Mouse (Mus musculus): ENCODE results near the gene 4930455H04Rik. TPM values are rescaled to one million over a fixed set of nuclear protein-coding genes. Genes with fewer than 3 reads are reported as not detected.

4930455H04Rik gene
- total RNA-seq, 2 experiments from 2014 or later, result not detected

DNA sequence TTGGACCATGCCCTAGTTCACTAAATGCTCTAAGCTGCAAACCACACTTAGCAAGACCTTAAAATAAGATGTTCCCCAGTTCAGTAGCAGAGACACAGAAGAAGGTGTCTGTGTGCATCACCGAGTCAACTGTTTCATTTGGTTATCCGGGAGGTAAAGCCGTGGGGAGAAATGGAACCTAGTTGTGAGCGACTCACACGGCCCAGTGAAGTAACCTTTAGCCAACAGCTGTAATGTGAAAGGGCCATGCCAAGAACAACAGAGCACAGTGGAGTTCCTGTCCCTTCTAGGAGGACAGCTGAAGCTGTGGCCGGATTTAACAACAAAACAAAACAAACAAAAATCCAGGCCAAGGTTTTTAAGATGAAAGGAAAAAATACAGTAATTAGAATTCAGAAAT lies 1.3 kb upstream of the 4930455H04Rik start:
- no peak for DNase-seq (ENCODE audit: low spot score in 2 of 2)

DNA sequence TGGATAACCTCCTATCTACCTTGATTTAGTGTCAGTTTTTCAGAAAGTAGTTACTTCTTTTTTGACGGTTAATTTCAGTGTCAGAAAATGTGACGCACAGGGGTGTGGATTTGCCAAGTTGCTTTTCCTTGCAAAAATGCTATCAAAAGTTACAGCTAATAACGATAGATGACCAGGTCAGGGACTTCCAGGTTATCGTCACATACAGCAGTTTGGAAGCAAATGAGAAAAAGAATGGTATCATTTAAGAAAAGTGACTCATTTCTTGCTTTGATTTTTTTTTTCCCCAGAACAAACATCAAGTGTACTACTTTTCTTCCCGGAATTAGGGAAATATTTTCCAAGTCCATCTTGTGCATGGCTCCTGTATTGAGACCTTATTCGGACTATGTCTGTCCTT lies 631 bp upstream of the 4930455H04Rik start:
- no peak for DNase-seq (ENCODE audit: low spot score in 2 of 2)

DNA sequence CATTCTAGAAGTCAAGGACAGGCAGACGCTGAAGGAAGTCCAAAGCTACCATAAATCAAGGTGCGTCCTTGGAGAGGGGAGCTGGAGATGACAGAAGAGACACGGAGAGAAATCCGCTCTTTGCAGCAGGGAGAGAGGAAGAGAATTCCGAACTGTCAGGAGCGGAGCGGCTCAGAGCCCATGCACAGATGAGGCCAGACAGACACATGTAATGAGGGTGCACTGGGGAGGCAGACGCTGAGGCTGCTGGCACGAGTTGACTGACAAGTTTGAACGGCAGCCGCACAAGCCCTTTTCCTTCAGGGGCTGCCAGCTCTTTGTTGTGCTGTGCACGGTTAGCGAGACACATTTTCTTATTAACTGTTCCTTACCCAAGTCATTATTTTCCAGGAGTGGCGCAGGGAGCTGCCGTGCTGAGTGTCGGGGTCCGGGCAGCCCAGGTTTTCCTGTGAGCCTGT lies 502 bp downstream of the 4930455H04Rik start, which contains the start of gene Palmd:
Gene Palmd (minus strand): TSS at position 448 of the 458 bp plus-strand sequence.
- DNase-seq (ENCODE audit: low spot score in 2 of 2), result peak; percentile 30 to 31

DNA sequence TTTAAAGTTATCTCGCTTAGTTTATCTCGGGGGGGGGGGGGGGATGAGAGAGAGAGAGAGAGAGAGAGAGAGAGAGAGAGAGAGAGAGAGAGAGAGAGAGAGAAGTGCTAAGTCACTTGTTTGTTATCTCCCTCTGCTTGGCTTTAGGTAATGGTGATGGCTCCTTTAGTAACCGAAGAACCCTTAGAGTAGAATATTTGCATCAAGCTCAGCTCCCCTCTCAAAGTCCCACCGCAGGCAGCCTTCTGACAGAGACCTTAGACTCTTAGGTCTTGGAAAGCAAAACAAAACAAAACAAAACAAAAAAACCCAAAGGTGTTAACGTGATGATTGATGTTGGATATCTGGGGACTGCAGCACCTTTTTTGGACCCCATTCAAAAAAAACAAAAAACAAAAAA lies 936 bp downstream of the 4930455H04Rik start:
- DNase-seq (ENCODE audit: low spot score in 2 of 2), result no peak

DNA sequence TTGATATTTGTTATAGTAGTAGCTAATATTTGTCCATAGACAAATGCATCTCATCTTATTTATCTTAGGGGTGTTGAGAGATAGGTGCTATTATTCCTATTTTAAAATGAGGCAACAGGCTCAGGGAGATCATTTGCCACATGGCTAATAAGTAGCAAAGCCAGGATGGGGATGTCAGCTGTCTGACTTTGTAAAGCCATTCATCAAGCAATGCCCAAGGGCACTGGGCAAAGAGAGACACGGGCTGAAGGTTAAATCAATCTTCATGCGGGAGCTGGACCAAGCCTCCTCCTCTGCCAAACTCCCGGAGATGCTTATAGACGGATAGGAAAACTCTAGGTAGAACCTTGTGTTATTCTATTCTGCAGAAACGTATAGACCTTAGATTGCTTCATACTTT lies 1.7 kb downstream of the 4930455H04Rik start:
- DNase-seq (ENCODE audit: low spot score in 2 of 2), result no peak

DNA sequence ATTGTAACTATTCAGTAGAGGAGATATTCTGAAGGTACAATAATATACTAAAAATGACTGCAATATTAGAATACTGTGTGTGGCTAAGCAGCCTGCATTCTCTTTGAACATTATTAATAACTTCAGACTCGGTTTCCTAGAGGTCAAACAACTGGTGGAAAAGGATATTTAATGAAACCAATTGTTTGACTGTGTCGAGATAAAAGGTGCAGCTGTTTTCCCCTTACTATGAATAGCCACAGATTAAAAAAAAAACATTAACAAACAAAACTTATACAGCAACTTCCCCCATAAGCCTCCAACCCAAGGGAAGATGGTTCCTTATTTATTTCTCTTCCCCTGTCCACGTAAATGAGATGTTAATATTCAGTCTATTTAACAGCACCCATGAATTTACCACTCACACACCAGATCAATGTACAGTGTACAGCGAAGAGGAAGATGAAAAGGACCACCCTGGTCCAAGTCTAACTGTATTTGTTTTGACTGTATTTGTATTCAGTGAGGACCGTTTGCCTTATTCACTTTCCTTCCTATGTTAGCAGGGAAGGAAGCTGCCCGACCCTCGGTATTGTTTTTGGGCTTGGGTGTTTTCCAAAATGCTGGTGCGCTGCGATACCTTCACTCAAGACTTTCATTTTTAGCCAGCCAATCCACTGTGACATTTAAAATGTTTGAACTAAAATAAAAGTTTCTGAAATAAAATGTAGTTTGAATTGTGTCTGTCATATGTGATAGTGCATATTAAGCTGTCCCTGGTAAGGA lies 13.9 kb downstream of the 4930455H04Rik start:
- no peak for DNase-seq (ENCODE audit: low spot score in 2 of 2)

DNA sequence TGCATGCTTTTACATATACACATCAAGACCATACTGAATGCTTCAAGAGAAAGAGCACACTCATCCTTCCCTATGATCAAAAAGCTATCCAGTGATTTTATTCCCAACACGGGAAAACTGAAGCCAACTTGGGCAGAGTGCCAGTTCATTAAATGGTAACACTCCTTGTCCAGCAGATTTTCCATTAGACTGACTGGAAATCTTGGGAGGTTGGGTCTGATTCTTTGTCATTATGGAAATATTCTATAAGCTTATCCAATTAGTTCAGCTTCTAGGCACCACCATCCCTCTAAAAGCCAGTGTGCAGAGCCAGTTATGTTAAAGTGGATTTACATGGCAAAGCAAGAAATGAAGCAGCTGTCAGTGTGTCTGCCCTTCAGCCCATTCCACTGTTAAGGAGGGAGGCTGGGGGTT lies 17.0 kb downstream of the 4930455H04Rik start:
- DNase-seq (ENCODE audit: low spot score in 2 of 2), result no peak

DNA sequence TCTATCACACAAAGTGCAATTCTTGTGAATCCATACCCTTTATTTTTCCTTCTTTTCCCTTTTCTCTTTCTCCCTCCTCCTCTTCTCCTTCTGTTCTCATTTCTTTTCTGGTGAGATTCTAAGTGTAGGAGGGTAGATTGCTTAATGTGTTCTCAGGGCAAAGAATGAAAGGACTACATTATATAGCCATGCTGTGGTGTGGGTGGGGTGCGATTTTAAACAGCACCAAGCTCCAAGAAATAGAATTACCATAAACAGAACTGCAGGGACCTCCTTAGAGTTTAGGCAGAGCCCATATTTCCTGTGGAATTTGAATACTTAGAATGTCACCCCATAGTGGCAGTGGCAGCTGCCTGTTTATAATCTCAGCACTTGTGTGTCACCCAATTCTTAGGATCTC lies 17.7 kb downstream of the 4930455H04Rik start:
- DNase-seq (ENCODE audit: low spot score in 2 of 2), result no peak

DNA sequence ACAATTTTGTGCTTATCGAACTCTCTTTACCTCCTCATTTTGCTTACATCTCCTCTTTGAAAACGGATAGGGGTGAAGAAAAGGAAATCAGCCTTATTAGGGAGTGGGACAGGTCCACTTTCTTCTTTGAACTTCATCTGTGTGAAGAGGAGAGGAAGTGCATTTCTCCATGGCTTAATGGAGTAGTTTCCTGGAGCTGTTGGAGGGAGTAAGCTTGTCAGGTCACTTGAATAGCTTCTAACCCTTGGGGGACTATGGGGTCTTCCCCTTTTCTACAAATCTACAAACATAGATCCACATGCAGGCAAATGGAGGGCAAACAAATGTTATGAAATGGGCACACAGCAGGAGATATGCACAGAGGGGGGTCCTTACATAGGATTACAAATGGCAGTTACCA lies 18.4 kb downstream of the 4930455H04Rik start:
- no peak for DNase-seq (ENCODE audit: low spot score in 2 of 2)

DNA sequence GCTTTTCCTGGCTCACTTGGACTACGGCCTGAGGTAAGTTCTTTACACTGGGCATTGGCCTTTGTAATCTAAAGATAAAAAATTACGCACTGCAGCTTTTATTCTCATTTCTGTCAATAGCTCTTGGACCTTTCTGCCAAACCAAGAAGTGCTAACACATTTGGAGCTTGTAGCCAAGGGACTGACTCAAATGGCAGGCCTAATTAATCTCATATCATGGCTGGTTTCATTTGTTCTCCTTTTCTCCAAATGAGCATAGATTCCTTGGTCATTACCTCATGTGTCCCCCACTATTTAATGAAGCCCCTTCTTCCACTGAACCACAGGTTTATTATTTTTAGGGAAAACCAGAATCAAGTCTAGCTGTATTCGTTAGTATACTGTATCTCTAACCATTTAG lies 20.2 kb downstream of the 4930455H04Rik start:
- no peak for DNase-seq (ENCODE audit: low spot score in 2 of 2)

DNA sequence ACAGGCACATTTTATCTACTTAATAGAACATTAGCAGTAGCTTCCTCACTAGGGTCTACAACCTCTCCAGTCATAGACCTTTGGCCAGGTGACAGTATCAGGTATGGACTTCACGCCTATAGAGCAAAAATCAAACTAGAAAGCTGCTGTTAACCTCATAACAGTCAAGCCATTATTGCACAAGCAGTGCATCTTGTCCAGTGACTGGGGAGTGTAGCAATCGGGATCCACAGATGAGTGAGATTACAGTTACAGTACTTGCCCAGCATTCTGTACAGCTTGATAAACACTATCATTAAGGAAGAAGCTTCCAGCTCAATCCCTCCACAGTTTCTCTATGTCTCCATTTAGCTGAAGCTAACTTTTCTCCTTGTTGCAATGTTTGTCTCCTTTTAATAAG lies 23.1 kb downstream of the 4930455H04Rik start:
- DNase-seq (ENCODE audit: low spot score in 2 of 2), result no peak

DNA sequence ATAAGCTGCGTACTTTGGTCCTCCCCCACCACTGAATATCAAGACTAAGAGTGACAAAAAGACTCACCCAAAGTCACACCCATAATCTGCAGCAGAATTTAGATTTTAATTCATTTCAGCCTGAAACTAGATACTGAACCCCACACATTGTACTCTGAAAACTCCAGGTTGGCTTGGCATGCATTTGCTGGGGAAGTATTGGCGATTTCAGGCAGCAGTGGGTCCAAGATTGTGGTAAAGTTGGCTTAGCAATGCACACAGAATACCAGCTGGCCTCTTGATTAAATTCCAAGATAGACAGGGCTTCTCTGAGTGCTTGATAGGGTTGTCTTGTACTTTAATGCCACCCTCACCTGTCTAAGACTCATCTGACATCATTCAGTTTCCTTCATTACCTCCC lies 24.9 kb downstream of the 4930455H04Rik start:
- DNase-seq (ENCODE audit: low spot score in 2 of 2), result no peak

DNA sequence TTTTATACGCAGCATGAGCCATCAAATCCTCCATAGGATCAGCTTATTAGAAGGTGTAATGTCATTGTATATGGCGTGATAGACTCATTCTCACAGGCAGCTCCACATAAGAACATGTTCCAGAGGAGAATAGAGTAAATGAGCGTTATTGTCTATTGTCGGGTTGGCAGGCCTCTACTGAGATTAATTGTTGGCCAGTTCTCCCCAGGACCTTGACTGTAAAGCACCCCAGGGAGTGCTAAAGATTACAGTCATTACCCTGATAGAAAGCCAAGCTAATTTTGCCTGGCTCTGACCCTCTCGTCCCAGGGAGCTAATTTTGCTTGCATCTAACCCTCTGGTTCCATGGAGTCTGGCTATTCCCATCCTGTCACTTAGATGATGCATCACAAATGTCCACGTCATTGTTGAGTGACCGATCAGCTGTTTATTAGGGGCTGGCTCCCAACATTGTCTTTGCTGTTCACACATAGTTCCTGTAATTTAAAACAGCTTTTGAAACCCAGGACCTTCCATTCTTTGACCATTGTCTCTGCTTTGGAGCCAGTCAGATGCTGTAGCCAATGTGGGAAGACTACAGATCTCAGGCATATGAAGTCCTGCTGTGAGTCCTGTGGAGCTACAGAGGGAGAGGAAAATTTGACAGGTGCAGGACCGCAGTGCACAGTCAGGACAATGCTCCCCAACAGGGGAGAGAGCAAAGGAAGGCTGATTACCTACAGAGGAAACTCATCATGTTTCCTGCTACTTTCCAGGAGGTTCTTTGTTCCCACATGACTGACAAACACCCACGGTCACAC lies 33.8 kb downstream of the 4930455H04Rik start:
- DNase-seq (ENCODE audit: low spot score in 2 of 2), result no peak

DNA sequence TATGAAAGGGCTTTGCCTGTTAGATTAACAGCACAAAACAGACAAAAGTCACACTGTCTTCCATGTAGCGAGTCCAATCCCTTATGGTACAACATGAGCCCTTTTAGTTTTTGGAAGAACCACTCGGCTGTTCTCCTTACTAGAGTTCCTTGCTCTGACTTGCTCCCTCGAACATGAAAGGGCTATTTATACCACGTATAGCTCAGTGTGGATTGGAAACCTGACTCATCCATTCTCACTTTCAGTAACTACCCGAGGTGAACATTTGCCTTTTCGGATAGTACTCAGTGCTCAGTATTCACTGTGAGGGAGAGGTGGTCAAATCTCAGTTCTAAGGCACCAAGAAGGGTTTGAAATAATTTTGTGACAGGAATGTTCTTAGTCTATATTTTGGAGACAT lies 35.3 kb downstream of the 4930455H04Rik start:
- DNase-seq (ENCODE audit: low spot score in 2 of 2), result no peak

DNA sequence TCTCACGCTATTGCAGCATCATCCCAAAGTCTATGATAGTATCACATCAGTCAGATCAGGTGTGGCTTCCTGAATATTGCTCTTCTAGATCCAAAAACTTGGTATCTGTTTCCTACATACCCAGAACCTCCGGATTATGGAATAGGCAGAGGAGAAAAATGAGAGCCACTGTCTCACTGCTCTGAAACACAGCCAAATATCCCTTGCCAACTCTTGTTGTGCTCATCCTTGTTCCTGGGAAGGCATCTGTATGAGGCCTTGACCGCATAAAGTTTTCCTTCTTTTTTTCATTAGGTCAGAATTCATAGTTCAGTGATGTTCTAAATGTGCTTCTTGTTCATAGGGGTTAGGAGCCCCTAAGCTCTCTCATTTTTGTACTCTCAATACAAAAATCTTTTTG lies 38.6 kb downstream of the 4930455H04Rik start:
- DNase-seq (ENCODE audit: low spot score in 2 of 2), result no peak

DNA sequence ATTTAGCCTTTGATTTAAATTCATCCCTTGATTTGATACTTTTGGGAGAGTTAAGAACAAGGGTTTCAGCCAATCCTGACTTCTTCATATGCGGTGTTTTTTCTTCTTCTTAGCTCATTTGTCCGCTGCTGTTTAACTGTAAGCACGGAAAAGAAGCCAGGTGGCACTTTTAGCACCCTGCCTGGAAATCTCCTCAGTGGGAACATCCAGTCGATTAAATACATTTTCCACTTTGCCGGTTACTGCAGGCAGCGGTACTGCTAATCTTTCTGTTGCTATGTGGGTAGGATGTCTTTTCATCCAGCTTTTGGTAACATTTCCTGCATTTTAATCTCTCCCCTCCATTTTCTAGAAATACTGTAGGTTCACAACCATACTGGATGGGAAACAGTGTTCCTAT lies 39.3 kb downstream of the 4930455H04Rik start:
- no peak for DNase-seq (ENCODE audit: low spot score in 2 of 2)

DNA sequence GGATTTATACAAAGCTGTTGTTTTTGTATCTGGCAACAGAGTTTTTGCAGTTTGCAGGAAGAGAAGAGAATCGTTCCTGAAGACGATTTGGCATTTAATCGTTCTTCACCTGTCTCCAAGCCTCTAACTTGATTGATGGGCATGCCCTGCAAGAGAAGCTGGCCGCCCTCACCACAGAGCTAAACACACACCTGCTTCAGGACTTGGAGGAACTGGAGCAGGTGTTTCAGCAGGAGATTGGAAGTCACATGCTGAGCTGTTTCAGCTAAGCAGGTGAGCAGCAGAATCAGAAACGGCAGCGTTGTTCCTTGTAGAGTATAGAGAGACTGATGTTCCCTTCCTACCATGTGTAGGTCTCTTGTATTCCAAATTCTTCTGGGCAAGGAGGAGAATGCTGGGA lies 42.1 kb downstream of the 4930455H04Rik start:
- DNase-seq (ENCODE audit: low spot score in 2 of 2), result no peak

DNA sequence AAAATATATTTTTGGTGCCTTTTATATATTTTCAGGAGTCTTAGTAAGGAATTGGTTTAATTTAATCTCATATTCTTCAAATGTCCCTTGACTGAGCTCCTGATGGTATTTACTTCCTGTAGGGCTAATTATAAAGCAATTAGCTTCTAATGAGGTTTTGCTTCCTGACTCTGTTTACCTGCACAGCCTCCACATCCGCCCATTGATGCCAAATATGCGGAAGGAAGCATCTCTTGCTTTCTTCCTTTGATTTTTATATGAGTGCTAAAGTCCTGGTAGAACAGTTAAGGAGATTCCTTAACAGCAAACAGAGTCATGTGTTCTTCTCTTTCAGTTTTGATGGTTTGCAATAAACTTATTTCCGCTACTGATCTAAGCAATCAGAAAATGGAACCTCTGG lies 52.3 kb downstream of the 4930455H04Rik start:
- DNase-seq (ENCODE audit: low spot score in 2 of 2), result no peak

DNA sequence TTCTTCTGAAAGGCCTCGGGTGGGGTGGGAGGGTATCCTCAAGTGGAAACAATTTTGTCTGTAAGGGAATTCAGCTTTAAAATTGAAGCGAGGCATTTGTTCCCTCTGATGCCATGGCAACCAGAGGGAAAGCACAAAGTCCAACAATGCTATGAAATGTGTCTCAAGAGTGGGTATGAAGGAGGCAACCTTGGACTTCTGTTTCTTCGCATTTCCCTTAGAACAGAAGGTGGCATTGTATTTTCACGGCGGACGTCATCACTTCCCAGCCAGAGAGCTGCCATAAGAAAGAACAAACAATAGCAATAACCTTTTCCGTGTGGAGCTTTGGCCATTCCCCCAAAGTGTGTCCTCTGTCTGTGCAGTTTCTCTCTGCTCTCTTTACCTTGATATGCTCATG lies 53.8 kb downstream of the 4930455H04Rik start:
- DNase-seq (ENCODE audit: low spot score in 2 of 2), result no peak

DNA sequence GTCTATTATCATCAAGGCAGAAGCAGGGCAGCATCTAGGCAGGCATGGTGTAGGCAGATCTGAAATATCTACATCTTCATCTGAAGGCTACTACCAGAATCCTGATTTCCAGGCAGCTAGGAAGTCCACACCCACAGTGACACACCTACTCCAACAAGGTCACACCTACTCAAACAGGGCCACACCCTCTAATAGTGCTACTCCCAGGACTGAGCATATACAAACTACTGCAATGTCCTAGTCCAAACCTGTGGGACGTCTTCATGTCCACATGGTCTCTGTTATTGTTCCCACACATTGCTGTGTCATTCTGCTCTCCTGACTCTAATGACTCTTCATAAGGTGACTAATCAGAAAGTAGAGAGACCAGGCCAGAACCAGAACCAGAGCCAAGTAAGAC lies 56.0 kb downstream of the 4930455H04Rik start:
- DNase-seq (ENCODE audit: low spot score in 2 of 2), result no peak

DNA sequence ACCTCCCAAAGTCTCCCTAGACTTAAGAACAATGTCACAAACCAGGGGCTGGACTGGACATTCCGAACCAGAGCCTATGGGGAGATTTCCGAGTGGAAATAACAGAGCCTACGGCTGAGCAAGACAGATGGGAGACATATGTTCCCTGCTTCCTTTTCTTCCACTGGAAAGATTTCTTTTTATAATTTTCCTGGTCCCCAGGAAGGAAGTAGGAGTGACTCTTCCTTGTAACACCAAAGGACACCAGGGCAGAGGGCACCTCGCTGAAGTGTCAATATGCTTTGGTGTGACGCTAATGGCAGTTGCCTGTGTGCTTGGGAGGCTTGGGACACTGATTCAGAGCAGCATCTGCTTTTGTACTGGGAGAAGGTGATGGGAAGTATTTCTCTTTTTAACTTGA lies 56.5 kb downstream of the 4930455H04Rik start:
- DNase-seq (ENCODE audit: low spot score in 2 of 2), result no peak

DNA sequence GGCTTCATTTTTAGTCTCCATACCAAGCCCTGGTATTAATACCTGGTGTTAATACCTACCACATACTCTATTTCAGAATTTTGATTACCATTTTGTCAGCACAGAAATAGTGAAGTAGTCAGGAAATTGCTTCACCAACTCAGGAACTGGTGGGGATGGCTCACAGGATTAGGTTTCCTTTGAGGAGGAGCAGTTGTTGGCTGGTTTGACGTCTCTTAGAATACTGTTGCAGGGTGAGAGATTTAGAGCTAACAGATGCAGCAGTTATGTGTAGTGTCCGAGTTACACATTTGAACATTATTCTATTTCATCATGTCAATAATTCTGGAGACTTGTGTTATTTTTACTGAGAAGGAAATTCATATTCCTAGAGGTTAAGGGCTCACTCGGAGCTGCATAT lies 57.4 kb downstream of the 4930455H04Rik start:
- DNase-seq (ENCODE audit: low spot score in 2 of 2), result no peak

Measured in adrenal gland, postnatal 4 days (tissue).